Mouse (Mus musculus) thymus, adult 2 months (tissue): ENCODE measurements around the gene Daam1. TPM values are rescaled to one million over a fixed set of nuclear protein-coding genes. Genes with fewer than 3 reads are reported as not detected.

ENCODE experiments used
- DNase-seq: peaks from one replicate; pipeline ENCODE4 v3.0.0; 2021
- H3K27ac ChIP-seq: fragments of 200-500 bp; 2 replicates; pipeline ENCODE4 v1.5.1; 2012; ENCODE audit warnings: low read length, control low read depth; ENCODE audit not compliant: control insufficient read depth, insufficient read depth
- H3K27me3 ChIP-seq: fragments of 200-500 bp; 2 replicates; pipeline ENCODE4 v1.6.1; 2012; ENCODE audit warnings: mild to moderate bottlenecking, low read length, moderate library complexity, mixed read lengths; ENCODE audit not compliant: control insufficient read depth, insufficient read depth
- H3K36me3 ChIP-seq: fragments of 200-500 bp; 2 replicates; pipeline ENCODE4 v1.6.1; 2012; ENCODE audit warnings: mild to moderate bottlenecking, low read length, moderate library complexity; ENCODE audit not compliant: control insufficient read depth, insufficient read depth
- H3K4me1 ChIP-seq: fragments of 200-500 bp; replicated peaks from 2 replicates; pipeline ENCODE4 v1.6.1; 2012; ENCODE audit warnings: low read length; ENCODE audit not compliant: control insufficient read depth, insufficient read depth
- H3K4me3 ChIP-seq: fragments of 200-500 bp; 2 replicates; pipeline ENCODE4 v1.5.1; 2012; ENCODE audit warnings: mild to moderate bottlenecking, low read length, control low read depth, moderate library complexity; ENCODE audit not compliant: control insufficient read depth, insufficient read depth
- CTCF ChIP-seq: fragments of 200-500 bp; IDR thresholded peaks from 2 replicates; pipeline ENCODE4 v1.5.1; 2012; ENCODE audit warnings: mild to moderate bottlenecking, control low read depth, low read length, moderate library complexity, borderline replicate concordance; ENCODE audit not compliant: control insufficient read depth, poor library complexity, insufficient read depth; ENCODE audit errors: extremely low read depth
- POLR2A ChIP-seq: fragments of 200-500 bp; IDR thresholded peaks from 2 replicates; pipeline ENCODE4 v1.6.1; 2012; ENCODE audit warnings: mild to moderate bottlenecking, low read length, control low read depth, moderate library complexity; ENCODE audit not compliant: control insufficient read depth, poor library complexity, insufficient read depth; ENCODE audit errors: extremely low read depth
- WGBS: fragments of 180-500 bp; shearing (Covaris S2); methylation state at CpG from one replicate; pipeline ENCODE4 v1.1.7; 2018; 5-methylcytosine and 5-hydroxymethylcytosine counted together
- polyA plus RNA-seq: library from polyadenylated mRNA; depleted of rRNA; stranded (reverse); fragments of >200 nt; gene quantifications from 2 replicates; pipeline ENCODE4 v1.2.3, GENCODE M21; 2012

Gene Daam1
- polyA plus RNA-seq, 1 experiment: 3.4 TPM

- Histone ChIP-seq H3K27ac (no peak overlapping the region), H3K36me3 (no peaks in the 10 kb centered on the region), H3K4me3 (no peak overlapping the region), H3K27me3 (no peaks in the 10 kb centered on the region), H3K4me1 (no peaks in the 10 kb centered on the region)
- 93% methylated on average over 5 of the region's 5 CpGs for WGBS
- no peak for DNase-seq
- TF ChIP-seq CTCF: no peak
- TF ChIP-seq POLR2A: no peak
These were observed 150.9 kb downstream of the Daam1 start for GRCm38 (mm10) chr12:71981791-71982190.

- H3K27me3 ChIP-seq: no peaks in the 10 kb centered on the region
- H3K36me3 ChIP-seq: no peaks in the 10 kb centered on the region
- no peaks in the 10 kb centered on the region for H3K4me1 ChIP-seq
- no peak for DNase-seq
- no peak overlapping the region for H3K4me3 ChIP-seq
- TF ChIP-seq CTCF: no peak
- no peak for TF ChIP-seq POLR2A
- H3K27ac ChIP-seq: no peak overlapping the region
- WGBS: 95% methylated on average over 10 of the region's 10 CpGs
These were observed 152.3 kb downstream of the Daam1 start for GRCm38 (mm10) chr12:71983102-71983715.

DNA sequence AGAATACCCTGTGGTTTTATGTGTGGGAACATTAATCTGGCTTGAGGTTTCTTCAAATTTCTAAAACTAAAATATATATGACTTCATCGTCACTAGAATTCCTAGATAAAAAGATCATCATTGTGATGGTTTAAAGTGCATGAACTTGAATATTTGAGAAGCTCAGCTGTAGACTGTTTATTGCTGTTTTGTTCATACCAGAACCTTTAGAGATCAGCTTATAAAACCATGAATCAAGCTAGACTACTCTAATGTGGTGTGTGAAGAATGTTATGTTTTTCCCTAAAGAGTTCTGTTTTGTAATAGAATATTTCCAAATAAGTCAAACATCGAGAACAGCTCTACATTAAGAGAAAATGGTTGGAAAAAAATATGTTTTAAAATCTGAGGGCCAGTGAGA, 156.3 kb downstream of the Daam1 start:
- no peak overlapping the region for H3K27ac ChIP-seq
- no peak overlapping the region for H3K4me3 ChIP-seq
- no peak for DNase-seq
- TF ChIP-seq POLR2A (no peak), CTCF (no peak)
- 93% methylated on average over 2 of the region's 2 CpGs for WGBS
- no peaks in the 10 kb centered on the region for H3K27me3 ChIP-seq
- H3K4me1 ChIP-seq: no peaks in the 10 kb centered on the region
- no peaks in the 10 kb centered on the region for H3K36me3 ChIP-seq

DNA sequence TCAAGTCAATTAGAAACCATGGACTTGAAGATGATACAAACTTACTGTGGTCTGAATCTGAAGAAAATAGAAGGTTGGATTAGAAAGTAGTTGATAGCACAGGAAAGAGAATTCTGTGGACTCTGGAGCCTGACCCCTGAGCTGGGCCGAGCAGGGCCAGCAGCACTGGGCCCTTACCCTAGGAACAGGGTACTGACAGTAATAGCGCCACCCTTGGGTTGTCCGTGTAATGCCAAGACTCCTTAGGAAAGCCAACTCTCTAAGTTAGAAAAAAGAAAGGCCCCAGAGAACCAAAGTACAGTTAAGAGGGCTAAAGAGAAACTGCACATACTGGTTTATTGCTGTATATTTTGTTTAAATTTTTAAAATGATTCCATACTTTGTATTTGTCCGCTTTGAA, 157.0 kb downstream of the Daam1 start:
- TF ChIP-seq POLR2A: no peak
- no peak for TF ChIP-seq CTCF
- Histone ChIP-seq H3K27me3 (no peaks in the 10 kb centered on the region), H3K36me3 (no peaks in the 10 kb centered on the region), H3K4me3 (no peak overlapping the region), H3K27ac (no peak overlapping the region), H3K4me1 (no peaks in the 10 kb centered on the region)
- WGBS: 94% methylated on average over 4 of the region's 4 CpGs
- DNase-seq: no peak

DNA sequence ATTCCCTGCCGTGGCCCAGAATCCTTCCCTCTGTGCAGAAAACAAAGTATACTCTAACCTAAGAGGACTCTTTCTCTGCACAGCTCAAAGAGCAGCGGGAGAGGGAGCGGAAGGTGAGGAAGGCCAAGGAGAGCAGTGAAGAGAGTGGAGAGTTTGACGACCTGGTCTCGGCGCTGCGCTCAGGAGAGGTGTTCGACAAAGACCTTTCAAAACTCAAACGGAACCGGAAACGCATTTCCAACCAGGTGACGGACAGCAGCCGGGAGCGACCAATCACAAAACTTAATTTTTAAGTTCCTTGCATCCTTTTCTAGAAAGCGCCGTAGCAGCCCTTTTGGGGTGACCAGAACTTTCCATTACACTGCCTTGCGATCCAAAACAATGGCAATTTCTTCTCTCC, 158.7 kb downstream of the Daam1 start:
- H3K27ac ChIP-seq: no peak overlapping the region
- 98% methylated on average over 17 of the region's 17 CpGs for WGBS
- H3K4me3 ChIP-seq: no peak overlapping the region
- no peaks in the 10 kb centered on the region for H3K4me1 ChIP-seq
- no peak for DNase-seq
- no peaks in the 10 kb centered on the region for H3K36me3 ChIP-seq
- no peaks in the 10 kb centered on the region for H3K27me3 ChIP-seq
- TF ChIP-seq CTCF (no peak), POLR2A (no peak)

- Histone ChIP-seq H3K36me3 (no peaks in the 10 kb centered on the region), H3K27me3 (no peaks in the 10 kb centered on the region), H3K4me1 (no peaks in the 10 kb centered on the region), H3K4me3 (no peak overlapping the region), H3K27ac (no peak overlapping the region)
- DNase-seq: no peak
- TF ChIP-seq POLR2A (no peak), CTCF (no peak)
- 97% methylated on average over 18 of the region's 18 CpGs for WGBS
These were observed 161.8 kb downstream of the Daam1 start for GRCm38 (mm10) chr12:71992599-71993210.

DNA sequence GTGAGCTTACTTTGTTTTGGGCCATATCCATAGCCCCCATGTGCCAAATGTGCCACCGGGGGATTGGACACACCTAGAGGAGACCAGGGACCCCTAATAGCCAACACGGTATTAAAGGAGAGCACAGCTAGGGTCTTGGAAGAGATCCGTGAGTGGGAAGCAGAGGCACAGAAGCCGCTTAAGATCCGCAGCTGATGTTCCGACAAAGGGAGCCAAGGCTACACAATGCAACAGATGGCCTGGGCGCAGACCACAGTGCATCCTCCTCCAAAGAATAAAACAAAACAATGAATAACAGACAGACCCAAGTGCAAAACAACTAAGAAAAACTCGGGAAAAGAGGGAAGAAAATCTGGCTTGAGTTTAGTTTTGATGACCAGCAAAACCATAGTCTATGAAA, 165.0 kb downstream of the Daam1 start:
- no peak for DNase-seq
- Histone ChIP-seq H3K27ac (no peak overlapping the region), H3K27me3 (no peaks in the 10 kb centered on the region), H3K36me3 (no peaks in the 10 kb centered on the region), H3K4me1 (no peaks in the 10 kb centered on the region), H3K4me3 (no peak overlapping the region)
- WGBS: 90% methylated on average over 8 of the region's 8 CpGs
- no peak for TF ChIP-seq POLR2A
- TF ChIP-seq CTCF: no peak
